Mouse (Mus musculus) forebrain, embryonic 12.5 days (tissue): ENCODE results near the gene Srp54b. TPM values are rescaled to one million over a fixed set of nuclear protein-coding genes. Genes with fewer than 3 reads are reported as not detected.
A peak's percentile ranks its signal among the peaks of the same experiment; 100 is the strongest.
"Not testable (repeated sequence)": the region's sequence is repeated elsewhere in the genome, so short reads cannot be mapped to it uniquely, and the experiment has no call there.

ENCODE experiments used
- ATAC-seq: fragments of 200-750 bp; cut with Nextera tagmentation; 2 replicates; pipeline ENCODE4 v1.8.0; 2017; ENCODE audit warnings: moderate TSS enrichment; ENCODE audit not compliant: low FRiP score
- H3K27ac ChIP-seq: fragments of 300-500 bp; sonication (generic); 2 replicates; pipeline ENCODE4 v1.5.1; 2016; ENCODE audit warnings: mild to moderate bottlenecking
- H3K27me3 ChIP-seq: fragments of 300-500 bp; sonication (generic); 2 replicates; pipeline ENCODE4 v1.6.1; 2016; ENCODE audit warnings: mild to moderate bottlenecking
- H3K36me3 ChIP-seq: fragments of 300-500 bp; sonication (generic); replicated peaks from 2 replicates; pipeline ENCODE4 v1.6.1; 2016; ENCODE audit warnings: mild to moderate bottlenecking
- H3K4me1 ChIP-seq: fragments of 300-500 bp; sonication (generic); 2 replicates; pipeline ENCODE4 v1.6.1; 2016
- H3K4me2 ChIP-seq: fragments of 300-500 bp; sonication (generic); 2 replicates; pipeline ENCODE4 v1.6.1; 2016; ENCODE audit warnings: mild to moderate bottlenecking, moderate library complexity
- H3K4me3 ChIP-seq: fragments of 300-500 bp; sonication (generic); replicated peaks from 2 replicates; pipeline ENCODE4 v1.5.1; 2016; ENCODE audit warnings: mild to moderate bottlenecking
- H3K9ac ChIP-seq: fragments of 300-500 bp; sonication (generic); 2 replicates; pipeline ENCODE4 v1.6.1; 2016; ENCODE audit warnings: mild to moderate bottlenecking
- H3K9me3 ChIP-seq: fragments of 300-500 bp; sonication (generic); 2 replicates; pipeline ENCODE4 v1.6.1; 2016
- WGBS: fragments of 180-500 bp; shearing (Covaris S2); methylation state at CpG from one replicate; pipeline ENCODE4 v1.1.7; 2016; 5-methylcytosine and 5-hydroxymethylcytosine counted together
- polyA plus RNA-seq: library from polyadenylated mRNA; unstranded; fragments of >200 nt; fragmentation: Nextera tagmentation; extraction: Ambion mirVana; gene quantifications from 2 replicates; pipeline ENCODE4 v1.2.1, GENCODE M21; 2016

Gene Srp54b
- polyA plus RNA-seq = 60.5 and 62.2 TPM in 2 replicates

GRCm38 (mm10) chr12:55154559-55155448 lies at the start of gene Srp54b:
Srp54b (plus strand) TSS chr12:55155104.
- H3K4me1 ChIP-seq, H3K4me2 ChIP-seq, H3K9me3 ChIP-seq, H3K27me3 ChIP-seq, H3K9ac ChIP-seq, H3K27ac ChIP-seq, H3K36me3 ChIP-seq: not testable (repeated sequence)
- peak within 1 kb of the TSS; percentile 31 for H3K4me3 ChIP-seq
- WGBS = no CpG with 5 or more reads among the region's 57 CpGs
- ATAC-seq = peak; percentile 98

GRCm38 (mm10) chr12:55112616-55113015 lies 42.3 kb upstream of the Srp54b start:
- H3K4me1 ChIP-seq, ATAC-seq, H3K4me2 ChIP-seq, H3K4me3 ChIP-seq, H3K9me3 ChIP-seq, H3K27me3 ChIP-seq, H3K36me3 ChIP-seq, H3K9ac ChIP-seq, H3K27ac ChIP-seq: not testable (repeated sequence)
- no CpG with 5 or more reads among the region's 7 CpGs for WGBS

DNA sequence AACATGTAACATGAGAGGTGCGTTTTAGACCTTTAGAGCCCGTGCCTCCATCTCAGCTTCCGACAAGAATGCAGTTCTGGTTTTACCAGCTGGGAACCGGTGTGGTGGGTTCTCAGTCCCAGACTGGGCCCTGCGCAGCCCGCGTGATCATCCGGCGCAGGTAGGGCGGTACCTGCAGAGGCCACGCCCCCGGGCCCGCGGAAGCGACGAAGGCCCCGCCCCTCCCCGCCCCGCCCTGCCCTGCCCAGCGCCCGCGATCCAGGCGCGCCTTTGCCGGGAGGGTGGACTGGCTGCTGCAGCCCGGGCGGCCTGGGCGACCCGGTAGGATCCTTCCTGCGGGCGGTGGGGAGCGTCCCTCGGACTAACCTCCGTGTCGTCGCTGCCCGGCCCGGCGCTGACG lies 30.7 kb upstream of the Srp54b start, which contains the start of gene Fam177a:
TSS of gene Fam177a (plus strand) at position 228 of the 400 bp plus-strand sequence.
- not testable (repeated sequence) for H3K4me3 ChIP-seq, H3K9me3 ChIP-seq, H3K27ac ChIP-seq, H3K9ac ChIP-seq, H3K36me3 ChIP-seq, H3K27me3 ChIP-seq, H3K4me2 ChIP-seq, H3K4me1 ChIP-seq
- ATAC-seq = peak; percentile 99
- WGBS = no CpG with 5 or more reads among the region's 40 CpGs

- no CpG with 5 or more reads among the region's 18 CpGs for WGBS
These were observed 30.2 kb upstream of the Srp54b start for GRCm38 (mm10) chr12:55124731-55125130.

DNA sequence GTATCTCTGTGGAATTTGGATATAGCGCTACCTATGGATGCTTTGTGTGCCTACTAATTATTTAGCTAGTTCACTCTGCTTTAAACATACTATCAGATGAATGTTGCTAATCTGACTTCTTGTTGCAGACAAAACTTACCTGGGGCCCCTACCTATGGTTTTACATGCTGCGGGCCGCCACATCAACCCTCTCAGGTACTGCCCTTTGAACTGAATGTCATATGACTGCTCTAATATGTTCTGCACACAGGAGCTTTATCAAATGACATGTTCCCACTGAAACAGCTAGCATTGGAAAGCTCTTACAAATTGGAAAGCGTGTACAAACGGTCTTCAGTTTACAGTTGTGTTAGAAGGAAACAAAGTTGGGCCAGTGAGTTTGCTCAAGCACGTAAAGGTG lies 19.4 kb upstream of the Srp54b start:
- H3K9me3 ChIP-seq, H3K27me3 ChIP-seq, H3K9ac ChIP-seq, H3K27ac ChIP-seq, H3K4me1 ChIP-seq, ATAC-seq, H3K36me3 ChIP-seq, H3K4me3 ChIP-seq, H3K4me2 ChIP-seq: not testable (repeated sequence)
- WGBS = no CpG with 5 or more reads among the region's 6 CpGs

More at GRCm38 (mm10) chr12:55124731-55125130, 30.2 kb upstream of the Srp54b start:
- H3K36me3 ChIP-seq, H3K4me1 ChIP-seq, H3K4me3 ChIP-seq, H3K27me3 ChIP-seq, H3K9ac ChIP-seq, H3K27ac ChIP-seq, H3K4me2 ChIP-seq, H3K9me3 ChIP-seq: not testable (repeated sequence)
- ATAC-seq = peak; percentile 56

DNA sequence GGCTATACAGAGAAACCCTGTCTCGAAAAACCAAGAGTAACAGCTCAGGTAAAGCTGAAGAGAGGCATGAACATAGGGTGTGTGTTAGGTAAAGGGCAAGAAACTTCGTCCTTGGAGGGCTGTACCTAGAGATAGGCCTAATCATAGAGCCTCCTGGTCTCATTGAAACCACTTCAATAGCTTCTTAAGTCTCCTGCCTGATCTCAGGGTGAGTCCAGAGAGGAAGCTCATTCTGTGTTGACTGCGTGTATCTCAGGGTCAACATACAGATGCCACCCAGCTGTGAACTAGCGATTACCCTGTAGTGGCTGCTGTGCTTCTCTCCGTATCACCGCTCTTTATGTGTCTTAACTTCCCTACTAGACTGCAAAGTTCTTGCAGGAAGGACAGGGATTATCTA lies 17.0 kb upstream of the Srp54b start:
- H3K36me3 ChIP-seq, ATAC-seq, H3K27ac ChIP-seq, H3K9ac ChIP-seq, H3K4me1 ChIP-seq, H3K27me3 ChIP-seq, H3K9me3 ChIP-seq, H3K4me2 ChIP-seq, H3K4me3 ChIP-seq: not testable (repeated sequence)
- WGBS = no CpG with 5 or more reads among the region's 6 CpGs

DNA sequence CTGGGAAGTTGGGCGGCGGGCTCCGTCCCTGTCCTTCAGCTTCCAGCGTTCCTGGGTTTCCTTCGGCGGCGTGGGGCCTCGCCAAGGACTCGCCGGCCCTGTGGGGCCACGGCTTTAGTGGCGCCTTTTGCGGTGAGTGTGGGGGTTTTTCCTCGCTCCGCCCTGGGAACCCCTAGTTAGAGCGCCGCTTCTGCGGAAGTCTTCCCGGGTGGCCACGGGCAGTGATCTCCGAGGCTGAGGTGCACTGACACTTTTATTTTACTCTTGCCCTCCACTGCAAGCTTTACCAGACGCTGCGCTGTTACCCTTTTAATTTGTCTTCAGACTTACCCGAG lies 512 bp downstream of the Srp54b start:
- 2% methylated on average over 13 of the region's 24 CpGs for WGBS
- H3K27ac ChIP-seq, H3K9me3 ChIP-seq, ATAC-seq, H3K27me3 ChIP-seq, H3K9ac ChIP-seq, H3K4me2 ChIP-seq, H3K36me3 ChIP-seq, H3K4me1 ChIP-seq: not testable (repeated sequence)
- peak overlapping the region; percentile 31 for H3K4me3 ChIP-seq

DNA sequence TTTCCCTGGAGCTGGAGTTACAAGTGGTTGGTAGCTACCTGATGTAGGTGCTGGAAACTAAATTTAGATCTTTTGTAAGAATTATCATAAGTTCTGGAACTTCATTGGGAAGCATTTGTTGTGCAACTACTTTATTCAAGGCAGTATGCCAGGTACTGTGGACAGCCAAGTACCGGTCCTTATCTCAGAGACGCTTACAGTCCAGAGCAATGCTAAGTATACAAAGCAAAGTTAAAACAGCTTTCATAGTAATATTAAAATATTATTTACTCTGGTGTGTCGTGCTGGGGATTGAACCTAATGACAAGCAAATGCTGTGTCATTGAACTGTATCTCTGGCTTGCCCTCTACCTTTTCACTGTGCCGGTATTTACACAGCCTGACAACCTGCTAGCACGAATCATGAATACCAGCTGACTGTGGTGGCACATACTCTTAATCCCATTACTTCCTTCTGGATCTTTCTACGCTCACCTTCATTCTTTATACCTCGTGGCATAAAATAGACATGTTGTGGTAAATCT lies 12.2 kb downstream of the Srp54b start:
- not testable (repeated sequence) for H3K4me2 ChIP-seq, H3K9ac ChIP-seq, H3K27ac ChIP-seq, H3K27me3 ChIP-seq, ATAC-seq, H3K4me1 ChIP-seq, H3K36me3 ChIP-seq, H3K9me3 ChIP-seq, H3K4me3 ChIP-seq
- no CpG with 5 or more reads among the region's 7 CpGs for WGBS

DNA sequence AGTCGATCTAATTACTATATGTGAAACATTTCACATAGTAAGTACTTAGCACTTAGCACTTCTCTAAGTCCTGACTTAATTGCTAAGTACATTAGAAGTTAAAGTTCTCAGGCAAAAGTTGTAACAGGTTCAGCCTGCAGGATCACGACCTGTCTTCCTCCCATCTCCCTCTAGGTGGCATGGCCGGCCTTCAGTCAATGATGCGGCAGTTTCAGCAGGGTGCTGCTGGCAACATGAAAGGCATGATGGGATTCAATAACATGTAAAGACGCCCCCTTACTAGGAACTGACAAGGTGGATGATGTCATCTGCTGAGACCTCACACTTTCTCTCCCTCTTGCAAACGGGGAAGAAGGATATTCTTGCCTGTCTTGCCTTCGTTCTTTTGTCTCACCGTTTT lies 32.8 kb downstream of the Srp54b start:
- H3K36me3 ChIP-seq, H3K4me1 ChIP-seq, H3K9ac ChIP-seq, H3K27ac ChIP-seq, ATAC-seq, H3K4me2 ChIP-seq, H3K27me3 ChIP-seq, H3K4me3 ChIP-seq, H3K9me3 ChIP-seq: not testable (repeated sequence)
- WGBS = no CpG with 5 or more reads among the region's 8 CpGs

- H3K9ac ChIP-seq, H3K36me3 ChIP-seq, H3K9me3 ChIP-seq, H3K4me2 ChIP-seq, H3K27me3 ChIP-seq, H3K4me1 ChIP-seq, ATAC-seq, H3K27ac ChIP-seq, H3K4me3 ChIP-seq: not testable (repeated sequence)
- no CpG with 5 or more reads among the region's 5 CpGs for WGBS
These were observed 34.2 kb downstream of the Srp54b start for GRCm38 (mm10) chr12:55189127-55189526.

- H3K27me3 ChIP-seq, H3K36me3 ChIP-seq, H3K9ac ChIP-seq, H3K4me2 ChIP-seq, H3K4me3 ChIP-seq, H3K27ac ChIP-seq, H3K4me1 ChIP-seq, H3K9me3 ChIP-seq: not testable (repeated sequence)
- peak; percentile 99 for ATAC-seq
- no CpG with 5 or more reads among the region's 40 CpGs for WGBS
These were observed 44.4 kb downstream of the Srp54b start, which contains the start of gene 1700047I17Rik2 for GRCm38 (mm10) chr12:55199306-55199705. 1700047I17Rik2 (plus strand) TSS chr12:55199592.

DNA sequence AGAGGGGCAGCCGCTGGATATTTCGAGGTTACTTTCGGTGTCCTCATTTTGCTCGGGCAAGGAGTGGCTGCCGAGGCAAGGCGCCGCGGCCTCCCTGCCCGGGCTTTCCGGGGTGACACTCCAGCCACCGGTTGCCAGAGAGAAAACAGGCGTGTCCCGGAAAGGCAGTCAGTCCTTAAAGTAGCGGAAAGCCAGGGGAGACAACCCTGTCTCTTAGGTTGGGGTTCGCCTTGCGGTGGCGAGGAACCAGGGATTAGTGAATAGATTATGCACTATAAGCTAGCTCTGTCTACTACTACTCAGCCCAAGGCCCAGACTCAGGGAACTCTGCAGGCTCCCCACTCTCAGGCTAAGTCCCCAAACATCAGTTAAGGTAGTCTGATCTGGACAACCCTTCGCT lies 44.9 kb downstream of the Srp54b start:
- H3K9me3 ChIP-seq, H3K4me1 ChIP-seq, H3K36me3 ChIP-seq, H3K27ac ChIP-seq, H3K27me3 ChIP-seq, H3K9ac ChIP-seq, H3K4me3 ChIP-seq, H3K4me2 ChIP-seq: not testable (repeated sequence)
- WGBS = no CpG with 5 or more reads among the region's 18 CpGs
- peak; percentile 67 for ATAC-seq

DNA sequence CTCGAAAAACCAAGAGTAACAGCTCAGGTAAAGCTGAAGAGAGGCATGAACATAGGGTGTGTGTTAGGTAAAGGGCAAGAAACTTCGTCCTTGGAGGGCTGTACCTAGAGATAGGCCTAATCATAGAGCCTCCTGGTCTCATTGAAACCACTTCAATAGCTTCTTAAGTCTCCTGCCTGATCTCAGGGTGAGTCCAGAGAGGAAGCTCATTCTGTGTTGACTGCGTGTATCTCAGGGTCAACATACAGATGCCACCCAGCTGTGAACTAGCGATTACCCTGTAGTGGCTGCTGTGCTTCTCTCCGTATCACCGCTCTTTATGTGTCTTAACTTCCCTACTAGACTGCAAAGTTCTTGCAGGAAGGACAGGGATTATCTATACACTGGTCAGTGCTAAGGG lies 58.0 kb downstream of the Srp54b start:
- not testable (repeated sequence) for ATAC-seq, H3K4me2 ChIP-seq, H3K27me3 ChIP-seq, H3K4me1 ChIP-seq, H3K36me3 ChIP-seq, H3K27ac ChIP-seq, H3K4me3 ChIP-seq, H3K9me3 ChIP-seq, H3K9ac ChIP-seq
- no CpG with 5 or more reads among the region's 6 CpGs for WGBS
